Mouse (Mus musculus) lung, embryonic 15.5 days (tissue): ENCODE data around the gene Abcc1. TPM values are rescaled to one million over a fixed set of nuclear protein-coding genes. Genes with fewer than 3 reads are reported as not detected.

Experiments
- ATAC-seq: fragments of 200-750 bp; cut with Nextera tagmentation; 2 replicates; pipeline ENCODE4 v1.8.0; 2017; ENCODE audit warnings: moderate number of reproducible peaks, borderline replicate concordance; ENCODE audit not compliant: low FRiP score, low TSS enrichment; ENCODE audit errors: extremely low read depth
- H3K27ac ChIP-seq: fragments of 300-500 bp; sonication (generic); 2 replicates; pipeline ENCODE4 v1.5.1; 2015; ENCODE audit warnings: moderate library complexity, mild to moderate bottlenecking, inconsistent platforms
- H3K27me3 ChIP-seq: fragments of 300-500 bp; sonication (generic); 2 replicates; pipeline ENCODE4 v1.6.1; 2015; ENCODE audit warnings: inconsistent platforms
- H3K36me3 ChIP-seq: fragments of 300-500 bp; sonication (generic); 2 replicates; pipeline ENCODE4 v1.6.1; 2015; ENCODE audit warnings: inconsistent platforms
- H3K4me1 ChIP-seq: fragments of 300-500 bp; sonication (generic); 2 replicates; pipeline ENCODE4 v1.6.1; 2015; ENCODE audit warnings: inconsistent platforms
- H3K4me2 ChIP-seq: fragments of 300-500 bp; sonication (generic); 2 replicates; pipeline ENCODE4 v1.6.1; 2015; ENCODE audit warnings: inconsistent platforms, mild to moderate bottlenecking, moderate library complexity
- H3K4me3 ChIP-seq: fragments of 300-500 bp; sonication (generic); 2 replicates; pipeline ENCODE4 v1.5.1; 2015; ENCODE audit warnings: mild to moderate bottlenecking, inconsistent platforms
- H3K9ac ChIP-seq: fragments of 300-500 bp; sonication (generic); 2 replicates; pipeline ENCODE4 v1.6.1; 2015; ENCODE audit warnings: inconsistent platforms
- H3K9me3 ChIP-seq: fragments of 300-500 bp; sonication (generic); 2 replicates; pipeline ENCODE4 v1.6.1; 2016; ENCODE audit warnings: inconsistent platforms
- WGBS: fragments of 180-500 bp; shearing (Covaris S2); methylation state at CpG from one replicate; pipeline ENCODE4 v1.1.7; 2015; 5-methylcytosine and 5-hydroxymethylcytosine counted together
- polyA plus RNA-seq: library from polyadenylated mRNA; unstranded; fragments of >200 nt; fragmentation: Nextera tagmentation; extraction: Ambion mirVana; gene quantifications from 2 replicates; pipeline ENCODE4 v1.2.1, GENCODE M21; 2015

The Abcc1 gene
- polyA plus RNA-seq, 1 experiment from 2014 or later: 11.4 TPM

GRCm38 (mm10) chr16:14476056-14476455, 114.7 kb downstream of the Abcc1 start:
- ATAC-seq: no peak
- Histone ChIP-seq H3K4me3 (no peak overlapping the region), H3K4me1 (no peaks in the 10 kb centered on the region), H3K27ac (no peak overlapping the region), H3K36me3 (peaks cover 7% of the 10 kb centered on the region; the same call in 1 of the 2 replicates), H3K27me3 (no peaks in the 10 kb centered on the region), H3K9me3 (no peaks in the 10 kb centered on the region), H3K9ac (no peak overlapping the region), H3K4me2 (no peak overlapping the region)
- 84% methylated on average over 8 of the region's 8 CpGs for WGBS

GRCm38 (mm10) chr16:14476701-14477400, 115.5 kb downstream of the Abcc1 start:
- Histone ChIP-seq H3K36me3 (peaks cover 7% of the 10 kb centered on the region; the same call in 1 of the 2 replicates), H3K4me1 (no peaks in the 10 kb centered on the region), H3K9me3 (no peaks in the 10 kb centered on the region), H3K4me2 (no peak overlapping the region), H3K27ac (no peak overlapping the region), H3K9ac (no peak overlapping the region), H3K4me3 (no peak overlapping the region), H3K27me3 (no peaks in the 10 kb centered on the region)
- WGBS: 82% methylated on average over 9 of the region's 9 CpGs
- no peak for ATAC-seq

GRCm38 (mm10) chr16:14477510-14478300, 116.3 kb downstream of the Abcc1 start:
- no peak for ATAC-seq
- no peaks in the 10 kb centered on the region for H3K9me3 ChIP-seq
- no peak overlapping the region for H3K27ac ChIP-seq
- no peaks in the 10 kb centered on the region for H3K4me1 ChIP-seq
- WGBS: 59% methylated on average over 10 of the region's 10 CpGs
- H3K4me3 ChIP-seq: no peak overlapping the region
- no peak overlapping the region for H3K4me2 ChIP-seq
- peaks cover 7% of the 10 kb centered on the region; the same call in 1 of the 2 replicates for H3K36me3 ChIP-seq
- H3K27me3 ChIP-seq: no peaks in the 10 kb centered on the region
- no peak overlapping the region for H3K9ac ChIP-seq

GRCm38 (mm10) chr16:14479641-14480040, 118.3 kb downstream of the Abcc1 start:
- Histone ChIP-seq H3K4me2 (no peak overlapping the region), H3K27ac (no peak overlapping the region), H3K4me1 (no peaks in the 10 kb centered on the region), H3K36me3 (no peaks in the 10 kb centered on the region), H3K9ac (no peak overlapping the region), H3K4me3 (no peak overlapping the region), H3K9me3 (no peaks in the 10 kb centered on the region), H3K27me3 (no peaks in the 10 kb centered on the region)
- no peak for ATAC-seq
- WGBS: 84% methylated on average over 2 of the region's 2 CpGs

- Histone ChIP-seq H3K9me3 (no peaks in the 10 kb centered on the region), H3K36me3 (no peaks in the 10 kb centered on the region), H3K4me2 (no peak overlapping the region), H3K4me1 (no peaks in the 10 kb centered on the region), H3K27ac (no peak overlapping the region), H3K4me3 (no peak overlapping the region), H3K27me3 (no peaks in the 10 kb centered on the region), H3K9ac (no peak overlapping the region)
- ATAC-seq: no peak
- 61% methylated on average over 1 of the region's 1 CpGs for WGBS
Measured at GRCm38 (mm10) chr16:14483221-14483620, 121.9 kb downstream of the Abcc1 start.

GRCm38 (mm10) chr16:14493491-14494114, 132.2 kb downstream of the Abcc1 start:
- ATAC-seq: no peak
- Histone ChIP-seq H3K27me3 (no peaks in the 10 kb centered on the region), H3K36me3 (no peaks in the 10 kb centered on the region), H3K9me3 (no peaks in the 10 kb centered on the region), H3K27ac (no peak overlapping the region), H3K4me2 (no peak overlapping the region), H3K4me1 (no peaks in the 10 kb centered on the region), H3K4me3 (no peak overlapping the region), H3K9ac (no peak overlapping the region)
- whole genome bisulfite sequencing: 68% methylated on average over 2 of the region's 2 CpGs

GRCm38 (mm10) chr16:14501649-14502360, 140.4 kb downstream of the Abcc1 start:
- WGBS: 73% methylated on average over 8 of the region's 8 CpGs
- H3K9ac ChIP-seq: no peak overlapping the region
- ATAC-seq: no peak
- H3K4me3 ChIP-seq: no peak overlapping the region
- no peaks in the 10 kb centered on the region for H3K27me3 ChIP-seq
- H3K4me2 ChIP-seq: no peak overlapping the region
- H3K9me3 ChIP-seq: no peaks in the 10 kb centered on the region
- no peak overlapping the region for H3K27ac ChIP-seq
- no peaks in the 10 kb centered on the region for H3K4me1 ChIP-seq
- no peaks in the 10 kb centered on the region for H3K36me3 ChIP-seq

GRCm38 (mm10) chr16:14506461-14506860, 145.1 kb downstream of the Abcc1 start:
- WGBS: 30% methylated on average over 2 of the region's 2 CpGs
- Histone ChIP-seq H3K9ac (no peak overlapping the region), H3K27ac (no peak overlapping the region), H3K9me3 (no peaks in the 10 kb centered on the region), H3K4me3 (no peak overlapping the region), H3K27me3 (no peaks in the 10 kb centered on the region), H3K4me2 (no peak overlapping the region), H3K36me3 (no peaks in the 10 kb centered on the region), H3K4me1 (no peaks in the 10 kb centered on the region)
- ATAC-seq: no peak

Other genes with a start within 250 kb of the Abcc1 start
- gene Nde1, start 198.3 kb upstream of the Abcc1 start, polyA plus RNA-seq: 137 and 143 TPM in 2 replicates
- 15.1 and 15.4 TPM in 2 replicates for gene Marf1, start 198.2 kb upstream of the Abcc1 start, polyA plus RNA-seq
- gene Myh11, start 70.2 kb upstream of the Abcc1 start, polyA plus RNA-seq: 63.0 and 66.7 TPM in 2 replicates
- gene Fopnl, start 44.2 kb upstream of the Abcc1 start, polyA plus RNA-seq: 154 and 164 TPM in 2 replicates
- gene A630010A05Rik, start 200.8 kb downstream of the Abcc1 start, polyA plus RNA-seq: not detected in 2 replicates